Mouse (Mus musculus) spleen, adult 2 months (tissue): ENCODE measurements around the gene Slc41a2.

Experiments used
- CTCF ChIP-seq: fragments of 200-500 bp; IDR thresholded peaks from 2 replicates; pipeline ENCODE4 v1.5.1; 2011; ENCODE audit warnings: mild to moderate bottlenecking, inconsistent platforms; ENCODE audit not compliant: insufficient read depth, insufficient read length, insufficient replicate concordance; ENCODE audit errors: extremely low read depth
- POLR2A ChIP-seq: fragments of 200-500 bp; IDR thresholded peaks from 2 replicates; pipeline ENCODE4 v1.6.1; 2011; ENCODE audit warnings: low read depth, low read length, inconsistent platforms

DNA sequence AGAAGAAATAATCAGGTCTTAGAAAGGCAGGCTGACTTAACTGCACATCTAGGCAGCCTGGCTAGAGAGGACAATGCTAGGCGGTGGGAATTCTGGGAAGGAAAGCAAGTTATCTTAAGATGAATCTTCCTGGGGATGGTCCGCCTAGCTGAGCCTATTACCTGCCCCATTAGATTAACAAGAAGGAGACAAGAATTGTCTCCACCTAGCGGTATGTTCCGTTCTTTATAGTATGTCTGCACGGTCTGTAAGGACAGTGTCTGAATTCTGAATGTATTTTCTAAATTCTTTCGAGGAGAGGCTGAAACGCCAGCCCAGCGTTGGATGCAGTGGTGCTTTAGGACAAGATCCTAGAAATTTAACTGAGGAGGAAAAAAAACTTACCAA, 16.6 kb upstream of the Slc41a2 start:
- TF ChIP-seq POLR2A (no peak), CTCF (no peak)
